Mouse (Mus musculus) liver, embryonic 14.5 days (tissue): Measurements from ENCODE around the gene Nlgn2. TPM values are rescaled to one million over a fixed set of nuclear protein-coding genes. Genes with fewer than 3 reads are reported as not detected.

Experiments used
- ATAC-seq: fragments of 200-750 bp; cut with Nextera tagmentation; 2 replicates; pipeline ENCODE4 v1.8.0; 2017; ENCODE audit warnings: moderate number of reproducible peaks, mild to moderate bottlenecking, moderate library complexity; ENCODE audit not compliant: insufficient read depth
- DNase-seq, 3 experiments: peaks; one replicate each; pipeline ENCODE4 v3.0.0-alpha.2; 2012 to 2013; ENCODE audit warnings: low read depth in 3 of 3, low spot score in 3 of 3
- H3K27ac ChIP-seq: fragments of 300-500 bp; sonication (generic); 2 replicates; pipeline ENCODE4 v1.5.1; 2014; ENCODE audit warnings: moderate library complexity, mild to moderate bottlenecking, control low read depth, inconsistent platforms
- H3K27me3 ChIP-seq: fragments of 300-500 bp; sonication (generic); 2 replicates; pipeline ENCODE4 v1.6.1; 2014; ENCODE audit warnings: mild to moderate bottlenecking, low read length, moderate library complexity; ENCODE audit not compliant: control insufficient read depth, insufficient read depth
- H3K36me3 ChIP-seq: fragments of 300-500 bp; sonication (generic); replicated peaks from 2 replicates; pipeline ENCODE4 v1.6.1; 2014; ENCODE audit warnings: low read depth; ENCODE audit not compliant: control insufficient read depth, insufficient read depth
- H3K4me1 ChIP-seq, 2 experiments: fragments of 200-500 bp in 1 of 2; fragments of 300-500 bp in 1 of 2; sonication (generic) in 1 of 2; replicated peaks; 2 replicates each; pipeline ENCODE4 v1.6.1; 2012 to 2014; ENCODE audit warnings: antibody characterized with exemption in 1 of 2, inconsistent platforms in 1 of 2, low read length in 1 of 2; ENCODE audit not compliant: control insufficient read depth in 2 of 2, insufficient read depth in 2 of 2
- H3K4me2 ChIP-seq: fragments of 300-500 bp; sonication (generic); 2 replicates; pipeline ENCODE4 v1.6.1; 2014; ENCODE audit warnings: low read depth, mild to moderate bottlenecking, control low read depth, moderate library complexity
- H3K4me3 ChIP-seq, 2 experiments: fragments of 200-500 bp in 1 of 2; fragments of 300-500 bp in 1 of 2; sonication (generic) in 1 of 2; 2 replicates each; pipeline ENCODE4 v1.5.1; 2012 to 2014; ENCODE audit warnings: low read depth in 2 of 2, low read length in 2 of 2, mild to moderate bottlenecking in 2 of 2, control low read depth in 1 of 2, inconsistent platforms in 1 of 2, moderate library complexity in 1 of 2; ENCODE audit not compliant: insufficient read depth in 1 of 2
- H3K9ac ChIP-seq: fragments of 300-500 bp; sonication (generic); replicated peaks from 2 replicates; pipeline ENCODE4 v1.6.1; 2014; ENCODE audit warnings: mild to moderate bottlenecking, control low read depth, moderate library complexity
- H3K9me3 ChIP-seq: fragments of 300-500 bp; sonication (generic); 2 replicates; pipeline ENCODE4 v1.6.1; 2016; ENCODE audit warnings: low read length, mixed read lengths; ENCODE audit not compliant: control insufficient read depth
- CTCF ChIP-seq: IDR thresholded peaks from 2 replicates; pipeline ENCODE4 v1.5.1; 2016; ENCODE audit warnings: antibody characterized with exemption, low read depth, control low read depth
- EP300 ChIP-seq: IDR thresholded peaks from 2 replicates; pipeline ENCODE4 v1.6.1; 2016; ENCODE audit warnings: antibody characterized with exemption, low read depth
- WGBS: fragments of 180-500 bp; shearing (Covaris S2); extraction: QIAGEN DNeasy Blood & Tissue Kit; methylation state at CpG from one replicate; pipeline ENCODE4 v1.1.7; 2014; ENCODE audit not compliant: insufficient replicate concordance; 5-methylcytosine and 5-hydroxymethylcytosine counted together
- polyA plus RNA-seq, 2 experiments: library from polyadenylated mRNA; depleted of rRNA in 1 of 2; stranded (reverse) in 1 of 2; unstranded in 1 of 2; fragments of >200 nt; fragmentation: Nextera tagmentation in 1 of 2; extraction: Ambion mirVana in 1 of 2; gene quantifications; 2 replicates each; pipeline versions ENCODE4 v1.2.1 to v1.2.3; 2012 to 2014

The Nlgn2 gene
- polyA plus RNA-seq, 2 experiments: 0.48 to 2.0 TPM

GRCm38 (mm10) chr11:69883066-69883465, 45.5 kb upstream of the Nlgn2 start:
- no peaks in the 10 kb centered on the region for H3K9me3 ChIP-seq
- TF ChIP-seq CTCF (peak; percentile 80), EP300 (no peak)
- ATAC-seq: no peak
- no peaks in the 10 kb centered on the region for H3K27me3 ChIP-seq
- H3K36me3 ChIP-seq: no peaks in the 10 kb centered on the region
- H3K4me3 ChIP-seq: no peak overlapping the region
- no peak overlapping the region for H3K4me2 ChIP-seq
- WGBS: 65% methylated on average over 4 of the region's 4 CpGs
- H3K27ac ChIP-seq: no peak overlapping the region
- no peak overlapping the region for H3K9ac ChIP-seq
- DNase-seq: no peak
- H3K4me1 ChIP-seq: peaks cover 33 to 44% of the 10 kb centered on the region in 2 experiments

GRCm38 (mm10) chr11:69881787-69882670, 44.4 kb upstream of the Nlgn2 start:
- no peak overlapping the region for H3K27ac ChIP-seq
- TF ChIP-seq CTCF: no peak
- no peak for TF ChIP-seq EP300
- H3K4me1 ChIP-seq: peaks cover 32 to 42% of the 10 kb centered on the region in 2 experiments
- no peaks in the 10 kb centered on the region for H3K9me3 ChIP-seq
- H3K27me3 ChIP-seq: no peaks in the 10 kb centered on the region
- H3K4me2 ChIP-seq: peak overlapping the region; percentile 100
- DNase-seq (no peak), ATAC-seq (no peak)
- H3K36me3 ChIP-seq: no peaks in the 10 kb centered on the region
- peak overlapping the region; percentile 59 to 64; a peak in 3 of 4 replicates for H3K4me3 ChIP-seq
- peak overlapping the region; percentile 18; the same call in 1 of the 2 replicates for H3K9ac ChIP-seq
- WGBS: 68% methylated on average over 21 of the region's 21 CpGs

- no peak for TF ChIP-seq EP300
- TF ChIP-seq CTCF: peak; percentile 59
- ATAC-seq (peak; percentile 67), DNase-seq (peak in 1 of 3 experiments; percentile 57)
- Histone ChIP-seq H3K9ac (peak within 1 kb of the TSS; percentile 70), H3K4me2 (peak within 1 kb of the TSS; percentile 100), H3K27me3 (no peaks in the 10 kb centered on the region), H3K36me3 (no peaks in the 10 kb centered on the region), H3K9me3 (no peaks in the 10 kb centered on the region), H3K4me1 (peaks cover 32 to 42% of the 10 kb centered on the region in 2 experiments), H3K27ac (peak within 1 kb of the TSS; percentile 67), H3K4me3 (peak within 1 kb of the TSS; percentile 59 to 64)
- under 1% methylated on average over 46 of the region's 46 CpGs for WGBS
Observed at GRCm38 (mm10) chr11:69880853-69881603, 43.4 kb upstream of the Nlgn2 start, which contains the start of gene Kctd11. TSS of gene Kctd11 (minus strand) at chr11:69881406.

GRCm38 (mm10) chr11:69880506-69880852, 42.9 kb upstream of the Nlgn2 start:
- Histone ChIP-seq H3K9ac (peak overlapping the region; percentile 70), H3K4me2 (peak overlapping the region; percentile 100), H3K4me3 (peak overlapping the region; percentile 59 to 64), H3K36me3 (no peaks in the 10 kb centered on the region), H3K27ac (peak overlapping the region; percentile 67), H3K9me3 (no peaks in the 10 kb centered on the region), H3K27me3 (no peaks in the 10 kb centered on the region), H3K4me1 (peaks cover 37 to 45% of the 10 kb centered on the region in 2 experiments)
- DNase-seq (peak in 2 of 3 experiments; percentile 55 to 72), ATAC-seq (peak; percentile 39)
- peak; percentile 95 for TF ChIP-seq CTCF
- no peak for TF ChIP-seq EP300
- WGBS: 1% methylated on average over 18 of the region's 18 CpGs
